ENCODE assay signal across 1 mouse cellular context in genomic region chr4:134108196-134108595, GRCm38 (mm10).
TF ChIP-seq lines count a peak whose summit lies in the region.

No protein-coding gene starts in this region.

TF ChIP-seq in ES-E14, 5 proteins besides CTCF, POLR2A, EP300 and RAD21:
- no peak for TF ChIP-seq MAFK (IDR thresholded peaks at IDR 0.05; ENCODE audit: insufficient read depth, low read depth, low read length)
- TF ChIP-seq ZNF384 (IDR thresholded peaks at IDR 0.05; ENCODE audit: low read depth, low read length), result no peak
- TF ChIP-seq HCFC1 (IDR thresholded peaks at IDR 0.05; ENCODE audit: borderline replicate concordance, insufficient read depth, low read length), result no peak
- no peak for TF ChIP-seq CHD2 (IDR thresholded peaks at IDR 0.05; ENCODE audit: low read depth, low read length)
- no peak for TF ChIP-seq ZC3H11A (IDR thresholded peaks at IDR 0.05; ENCODE audit: borderline replicate concordance, low read depth, low read length)
TF ChIP-seq in ES-E14: peak in this region for 0.
